Mouse (Mus musculus): ENCODE measurements around the gene Nckap5. TPM values are rescaled to one million over a fixed set of nuclear protein-coding genes. Genes with fewer than 3 reads are reported as not detected.

Nckap5 gene
- total and polyA plus RNA-seq, 3 experiments: not detected

DNA sequence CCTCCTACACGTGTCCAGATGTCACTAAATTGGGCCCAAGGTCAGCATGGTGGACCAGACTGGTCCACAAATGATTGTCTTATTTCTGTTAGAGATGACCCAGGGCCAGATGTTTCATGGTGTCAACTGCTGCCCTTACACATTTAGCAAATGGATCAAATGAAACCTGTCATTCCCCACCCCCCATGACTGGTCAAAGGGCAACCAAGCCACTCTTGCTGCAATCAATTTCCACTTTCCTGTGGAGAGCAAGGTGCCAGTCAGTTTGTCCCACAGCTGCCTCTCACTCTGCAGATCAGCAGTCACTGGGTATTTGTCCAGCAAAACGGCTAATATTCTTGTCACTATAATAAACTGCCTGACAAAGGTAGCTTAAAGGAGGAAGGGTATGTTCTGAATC is 463.9 kb downstream of the Nckap5 start:
- in situ Hi-C loops (cut with MboI; ENCODE audit: low pct_ligation_motif_present, low pct_unique_long_range_greater_than_20kb, low sequenced_read_pairs): no loop called here

DNA sequence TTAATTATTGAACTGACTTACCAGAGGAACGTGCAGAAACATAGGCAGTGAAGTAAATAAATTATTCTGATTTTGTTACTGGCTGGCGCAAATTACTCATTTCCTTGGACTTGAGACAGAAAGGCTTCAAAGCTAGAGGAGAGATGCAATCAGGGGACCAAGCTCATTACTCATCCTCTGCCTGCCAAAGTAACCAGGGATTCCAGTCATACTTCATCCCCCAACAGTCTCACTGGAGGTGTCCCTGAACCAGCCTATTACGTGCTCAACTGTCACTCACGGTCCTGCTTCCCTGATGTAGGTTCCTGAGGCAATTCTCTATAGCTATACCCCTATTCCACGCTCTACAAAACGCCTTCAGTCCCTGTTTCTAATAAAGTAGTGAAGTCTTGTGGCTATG is 466.0 kb downstream of the Nckap5 start:
- no peak overlapping the region for H3K27ac ChIP-seq (ENCODE audit: insufficient read depth, low read depth)
- in situ Hi-C loops (cut with MboI; ENCODE audit: low pct_ligation_motif_present, low pct_unique_long_range_greater_than_20kb, low sequenced_read_pairs): no loop called here
- DNase-seq (ENCODE audit: extremely low read depth): no peak
- H3K27me3 ChIP-seq (replicated peaks): no peaks in the 10 kb centered on the region
- no peaks in the 10 kb centered on the region for H3K36me3 ChIP-seq (replicated peaks in 1 of 2; ENCODE audit: control insufficient read depth in 1 of 2, insufficient read depth in 1 of 2, low read length in 1 of 2)
- no peaks in the 10 kb centered on the region for H3K4me1 ChIP-seq (ENCODE audit: control insufficient read depth in 1 of 2, insufficient read depth in 2 of 2)
- H3K79me2 ChIP-seq (replicated peaks; ENCODE audit: control insufficient read depth, extremely low read depth, insufficient read depth, poor library complexity, severe bottlenecking): no peaks in the 10 kb centered on the region
- H3K4me2 ChIP-seq (ENCODE audit: insufficient read depth, low read depth, poor library complexity, severe bottlenecking): no peak overlapping the region
- H3K4me3 ChIP-seq (replicated peaks in 1 of 3; ENCODE audit: low read depth in 2 of 3, low read length in 2 of 3, poor library complexity in 1 of 3): no peak overlapping the region
- no peak for TF ChIP-seq ELF1 (IDR thresholded peaks at IDR 0.05; ENCODE audit: low read depth, low read length)
- TF ChIP-seq TBP (conservative IDR thresholded peaks at IDR 0.05; ENCODE audit: low read depth, low read length): no peak
- no peak for TF ChIP-seq EP300 (IDR thresholded peaks at IDR 0.05; ENCODE audit: low read length)
- TF ChIP-seq IRF4 (IDR thresholded peaks at IDR 0.05; ENCODE audit: low read depth, low read length): no peak
- no peak for TF ChIP-seq KAT2A (IDR thresholded peaks at IDR 0.05; ENCODE audit: insufficient replicate concordance, low read length)
- no peak for TF ChIP-seq MAFK (IDR thresholded peaks at IDR 0.05; ENCODE audit: insufficient replicate concordance, low read length)
- no peak for TF ChIP-seq MXI1 (IDR thresholded peaks at IDR 0.05; ENCODE audit: low read depth, low read length)
- no peak for TF ChIP-seq RCOR1 (conservative IDR thresholded peaks at IDR 0.05; ENCODE audit: low read depth, low read length)
- TF ChIP-seq BHLHE40 (IDR thresholded peaks at IDR 0.05; ENCODE audit: low read depth, low read length): no peak
- no peak for TF ChIP-seq CHD2 (IDR thresholded peaks at IDR 0.05; ENCODE audit: low read length)
- no peak overlapping the region for H3K9ac ChIP-seq (ENCODE audit: insufficient read depth, low read depth)
- dilution Hi-C loops (cut with MboI; ENCODE audit: extremely low pct_ligation_motif_present, extremely low pct_unique_long_range_greater_than_20kb, low sequenced_read_pairs): no loop called here
- H3K9me3 ChIP-seq (replicated peaks; ENCODE audit: low read length): peaks cover 64% of the 10 kb centered on the region

More for the DNA sequence above, 463.9 kb downstream of the Nckap5 start:
- Histone ChIP-seq H3K4me3 (replicated peaks in 1 of 3; ENCODE audit: low read depth in 2 of 3, low read length in 2 of 3, poor library complexity in 1 of 3) (no peak overlapping the region), H3K36me3 (replicated peaks in 1 of 2; ENCODE audit: control insufficient read depth in 1 of 2, insufficient read depth in 1 of 2, low read length in 1 of 2) (no peaks in the 10 kb centered on the region), H3K79me2 (replicated peaks; ENCODE audit: control insufficient read depth, extremely low read depth, insufficient read depth, poor library complexity, severe bottlenecking) (no peaks in the 10 kb centered on the region), H3K4me1 (ENCODE audit: control insufficient read depth in 1 of 2, insufficient read depth in 2 of 2) (no peaks in the 10 kb centered on the region), H3K9me3 (replicated peaks; ENCODE audit: low read length) (peaks cover 60% of the 10 kb centered on the region), H3K4me2 (ENCODE audit: insufficient read depth, low read depth, poor library complexity, severe bottlenecking) (no peak overlapping the region), H3K9ac (ENCODE audit: insufficient read depth, low read depth) (no peak overlapping the region), H3K27ac (ENCODE audit: insufficient read depth, low read depth) (no peak overlapping the region), H3K27me3 (replicated peaks) (no peaks in the 10 kb centered on the region)
- dilution Hi-C loops (cut with MboI; ENCODE audit: extremely low pct_ligation_motif_present, extremely low pct_unique_long_range_greater_than_20kb, low sequenced_read_pairs): no loop called here
- DNase-seq (ENCODE audit: extremely low read depth): no peak
- no peak for TF ChIP-seq USF2 (conservative IDR thresholded peaks at IDR 0.05; ENCODE audit: low read depth, low read length)
- no peak for TF ChIP-seq TCF12 (IDR thresholded peaks at IDR 0.05; ENCODE audit: low read depth, low read length)
- no peak for TF ChIP-seq ETS1 (conservative IDR thresholded peaks at IDR 0.05; ENCODE audit: low read depth, low read length)
- TF ChIP-seq BHLHE40 (IDR thresholded peaks at IDR 0.05; ENCODE audit: low read depth, low read length): no peak
- no peak for TF ChIP-seq EP300 (IDR thresholded peaks at IDR 0.05; ENCODE audit: low read length)
- TF ChIP-seq ZKSCAN1 (IDR thresholded peaks at IDR 0.05; ENCODE audit: borderline replicate concordance, low read depth, low read length): no peak
- TF ChIP-seq JUN (IDR thresholded peaks at IDR 0.05; ENCODE audit: insufficient read depth, low read depth, low read length): no peak
- TF ChIP-seq RAD21 (IDR thresholded peaks at IDR 0.05; ENCODE audit: low read depth, low read length): no peak
- no peak for TF ChIP-seq CHD2 (IDR thresholded peaks at IDR 0.05; ENCODE audit: low read length)
- TF ChIP-seq NRF1 (IDR thresholded peaks at IDR 0.05; ENCODE audit: low read depth, low read length): no peak
- TF ChIP-seq POLR2A (IDR thresholded peaks at IDR 0.05; ENCODE audit: low read depth, low read length): no peak
- no peak for TF ChIP-seq POLR2AphosphoS2 (IDR thresholded peaks at IDR 0.05; ENCODE audit: low read depth, low read length)
- no peak for TF ChIP-seq GABPA (IDR thresholded peaks at IDR 0.05; ENCODE audit: insufficient replicate concordance, low read depth, low read length)
